Mouse (Mus musculus) gastrocnemius, adult 2 months (tissue): Measurements from ENCODE around the gene Pdzd2. TPM values are rescaled to one million over a fixed set of nuclear protein-coding genes. Genes with fewer than 3 reads are reported as not detected.

Experiments
- DNase-seq: peaks from one replicate; pipeline ENCODE4 v3.0.0; 2022
- H3K27ac ChIP-seq: fragments of 200-600 bp; 2 replicates; pipeline ENCODE4 v1.8.1; 2022; ENCODE audit warnings: mild to moderate bottlenecking
- H3K4me3 ChIP-seq: fragments of 200-600 bp; 2 replicates; pipeline ENCODE4 v1.8.1; 2022; ENCODE audit warnings: mild to moderate bottlenecking, moderate library complexity
- CTCF ChIP-seq: fragments of 200-600 bp; IDR thresholded peaks from 2 replicates; pipeline ENCODE4 v1.8.1; 2022; ENCODE audit warnings: antibody characterized with exemption, mild to moderate bottlenecking, moderate library complexity
- intact Hi-C: fragments of 180-260 bp; cut with DNase I; formaldehyde crosslinking; loops from one replicate; pipeline ENCODE4 v1.15.1; 2025
- long read RNA-seq, 2 experiments: library from polyadenylated mRNA; stranded (forward); transcript quantifications; one replicate each; pipeline ENCODE4 v2.0.0; 2021
- total RNA-seq, 2 experiments: library from RNA; stranded (reverse); gene quantifications; 2 replicates each; pipeline ENCODE4 v1.2.3; 2021

Pdzd2 gene
- total RNA-seq = 10 to 100 TPM; 17.0 to 23.8 TPM
- long read RNA-seq, experiment 1, partial matches to known transcripts = 10 of 10 reads
- long read RNA-seq, experiment 1, other reads (novel, unspliced or antisense) = 0 of 10 reads
- long read RNA-seq, experiment 2, partial matches to known transcripts = 8 of 9 reads
- long read RNA-seq, experiment 2, other reads (novel, unspliced or antisense) = 1 of 9 reads

DNA sequence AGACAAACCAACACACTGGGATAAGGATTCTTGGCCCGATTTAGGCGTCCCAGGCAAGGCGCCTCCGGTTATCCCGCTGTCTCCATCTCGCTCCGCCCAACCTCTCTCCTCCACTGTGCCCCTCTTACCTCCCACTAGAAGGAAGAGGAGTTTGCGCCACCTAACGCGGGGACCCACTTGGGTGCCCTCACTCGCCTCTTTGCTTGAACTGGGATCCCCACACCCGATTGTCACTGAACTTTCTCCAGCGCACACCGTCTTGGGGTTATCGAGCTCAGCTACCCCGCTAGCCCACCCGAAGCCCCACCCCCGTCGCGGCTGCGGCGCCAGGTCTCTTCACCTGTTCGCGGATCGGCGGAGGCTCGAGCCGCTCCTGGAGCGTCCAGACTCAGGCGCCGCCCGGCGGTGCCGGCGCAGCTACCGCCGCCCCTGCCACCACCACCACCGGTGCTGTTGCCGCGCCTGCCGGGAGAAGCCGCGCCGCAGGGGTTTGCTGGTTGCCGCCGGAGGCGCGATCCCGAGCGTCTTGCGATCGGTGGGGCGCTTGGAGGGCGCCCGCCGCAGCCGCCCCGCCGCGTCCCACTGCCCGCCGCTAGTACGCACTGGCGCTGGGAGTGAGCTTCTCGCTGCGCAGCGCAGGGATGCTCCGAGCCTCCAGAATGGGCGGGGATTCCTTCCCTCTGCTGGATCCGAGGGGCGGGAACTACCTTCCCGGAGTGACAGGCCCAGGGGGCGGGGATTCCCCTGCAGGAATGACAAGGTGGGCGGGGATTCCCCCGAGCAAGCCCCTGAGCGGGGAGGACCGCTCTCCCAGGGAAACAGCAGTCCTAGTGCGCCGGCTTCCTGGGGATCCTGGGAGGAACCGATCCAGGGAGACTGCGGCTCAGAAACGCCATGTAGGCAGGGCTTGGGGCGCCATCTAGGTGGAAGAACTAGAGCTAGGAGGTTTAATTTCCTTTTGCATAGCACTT, at the start of gene Pdzd2:
Gene Pdzd2, minus strand, starts transcription at position 648 of the 971 bp plus-strand sequence.
- H3K27ac ChIP-seq = peak within 1 kb of the TSS; percentile 74
- TF ChIP-seq CTCF = peak; percentile 60
- H3K4me3 ChIP-seq = peak within 1 kb of the TSS; percentile 82
- intact Hi-C loops = loop anchor here (1.0 to 2.0 kb wide), 2 partner anchors 50 to 153 kb away; no protein-coding TSS in a partner anchor
- DNase-seq = peak; percentile 96

DNA sequence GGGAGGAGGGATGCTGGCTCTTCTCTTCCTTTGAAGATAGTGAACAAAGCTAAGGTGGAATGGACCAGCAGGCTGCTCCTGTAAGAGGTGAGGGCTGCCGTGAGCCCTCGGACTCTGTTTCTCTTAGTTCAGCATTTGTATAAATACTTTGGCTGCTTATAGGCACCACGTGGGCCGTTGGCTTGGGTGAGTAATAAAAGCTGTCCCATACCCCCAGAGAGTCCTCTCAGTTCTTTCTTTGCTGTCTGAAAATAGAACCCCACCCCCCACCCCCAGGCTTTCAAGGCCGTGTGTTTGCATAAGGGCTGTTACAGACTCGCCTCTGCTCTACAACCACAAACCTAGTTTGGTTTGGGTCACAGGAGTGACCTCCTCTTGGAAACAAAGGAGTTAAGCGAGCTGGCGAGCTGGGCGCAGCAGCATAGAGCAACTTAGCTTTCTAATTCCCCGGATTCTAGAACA, 49.7 kb upstream of the Pdzd2 start:
- TF ChIP-seq CTCF = no peak
- DNase-seq = peak; percentile 45
- intact Hi-C loops = no loop called here
- Histone ChIP-seq H3K27ac (peak overlapping the region; percentile 48), H3K4me3 (peak overlapping the region; percentile 35)

DNA sequence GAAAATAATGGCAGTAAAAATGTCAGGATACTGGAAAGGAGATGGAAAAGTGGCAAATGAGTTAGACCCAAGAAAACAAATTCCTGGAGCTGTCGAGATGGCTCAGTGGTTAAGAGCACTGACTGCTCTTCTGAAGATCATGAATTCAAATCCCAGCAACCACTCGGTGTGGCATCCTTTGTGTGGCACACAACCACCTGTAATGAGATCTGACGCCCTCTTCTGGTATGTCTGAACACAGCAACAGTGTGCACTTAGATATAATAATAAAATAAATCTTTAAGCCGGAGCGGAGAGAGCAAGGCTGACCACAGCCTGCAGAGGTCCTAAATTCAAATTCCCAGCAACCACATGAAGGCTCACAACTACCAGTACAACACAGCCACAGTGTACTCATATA, 48.8 kb upstream of the Pdzd2 start:
- intact Hi-C loops = no loop called here
- Histone ChIP-seq H3K4me3 (no peak overlapping the region), H3K27ac (no peak overlapping the region)
- DNase-seq = no peak
- no peak for TF ChIP-seq CTCF

DNA sequence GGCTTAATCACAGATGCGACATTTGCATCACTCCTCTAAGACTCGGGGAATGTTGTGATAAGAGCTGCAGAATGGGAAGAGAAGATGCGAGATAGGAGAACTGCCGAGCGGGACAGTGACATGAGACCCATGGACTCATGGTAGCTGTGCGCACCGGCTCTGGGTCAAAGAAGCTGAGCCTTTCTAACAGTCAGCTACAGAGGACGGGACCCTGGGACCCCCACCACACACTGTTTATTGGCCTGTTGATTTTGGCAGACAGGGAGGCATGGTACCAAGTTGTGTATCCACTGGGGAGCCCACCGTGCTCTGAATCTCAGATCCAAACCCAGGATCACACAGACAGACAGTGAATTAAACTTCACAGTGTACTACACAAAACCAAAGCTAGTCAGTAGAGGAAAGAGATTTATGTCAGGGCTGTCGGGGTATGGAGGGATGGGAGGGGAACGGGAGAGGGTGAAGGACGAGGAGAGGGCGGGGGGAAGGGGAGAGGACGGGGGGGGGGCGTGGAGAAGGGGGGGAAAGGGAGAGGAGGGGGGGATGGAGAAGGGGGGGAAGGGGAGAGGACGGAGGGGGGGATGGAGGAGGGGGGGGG, 42.1 kb upstream of the Pdzd2 start:
- no peak for DNase-seq
- no peak for TF ChIP-seq CTCF
- Histone ChIP-seq H3K4me3 (no peak overlapping the region), H3K27ac (no peak overlapping the region)
- intact Hi-C loops = no loop called here

DNA sequence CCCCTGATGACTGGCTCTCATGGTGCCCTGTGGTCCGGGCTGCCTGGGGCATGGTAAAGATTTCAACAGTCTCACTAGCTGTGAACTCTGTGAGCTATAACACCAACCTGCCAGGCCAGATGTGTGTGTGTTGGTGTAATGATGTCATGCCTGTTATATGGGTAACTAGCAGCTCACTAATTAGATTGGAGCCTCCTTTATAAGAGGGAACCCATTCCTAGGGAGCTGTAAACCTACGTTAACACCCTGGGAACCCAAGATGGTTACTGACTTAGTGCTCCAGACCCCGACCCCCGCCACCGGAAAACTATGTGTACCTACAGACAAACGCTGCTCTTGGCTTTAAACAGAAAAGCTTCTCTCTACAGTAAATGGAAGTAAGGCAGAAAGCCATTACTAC, 41.6 kb upstream of the Pdzd2 start:
- intact Hi-C loops = no loop called here
- Histone ChIP-seq H3K27ac (no peak overlapping the region), H3K4me3 (no peak overlapping the region)
- TF ChIP-seq CTCF = no peak
- DNase-seq = no peak

DNA sequence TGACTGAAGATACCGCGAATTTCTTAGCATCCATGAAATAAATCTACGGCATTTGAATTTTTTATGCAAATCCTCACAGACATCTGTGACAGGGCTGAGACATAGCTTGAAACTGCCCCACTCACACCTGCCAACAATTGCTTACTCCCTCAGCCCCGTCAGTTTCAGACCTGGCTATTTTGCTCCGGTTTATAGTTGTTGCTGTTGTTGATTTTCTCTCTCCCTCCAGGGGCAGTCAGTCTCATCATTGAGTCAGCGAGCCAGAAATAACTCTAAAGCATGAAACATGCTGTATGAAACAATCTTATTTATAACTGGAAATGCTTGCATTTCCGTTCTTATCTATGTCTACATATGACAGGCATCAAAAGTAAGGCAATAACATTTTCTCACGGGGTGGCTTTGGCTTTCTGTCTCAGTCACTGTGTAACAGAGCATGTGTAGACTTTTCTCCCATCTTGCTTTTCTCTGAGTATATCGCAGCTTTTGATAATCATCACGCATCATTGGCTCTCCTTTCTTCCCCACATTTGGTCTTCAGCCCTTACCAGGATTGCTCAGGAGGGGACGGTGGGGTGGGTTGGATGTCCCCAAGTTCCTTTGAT, 34.5 kb upstream of the Pdzd2 start:
- no peak for DNase-seq
- no peak for TF ChIP-seq CTCF
- Histone ChIP-seq H3K4me3 (no peak overlapping the region), H3K27ac (no peak overlapping the region)
- intact Hi-C loops = no loop called here

DNA sequence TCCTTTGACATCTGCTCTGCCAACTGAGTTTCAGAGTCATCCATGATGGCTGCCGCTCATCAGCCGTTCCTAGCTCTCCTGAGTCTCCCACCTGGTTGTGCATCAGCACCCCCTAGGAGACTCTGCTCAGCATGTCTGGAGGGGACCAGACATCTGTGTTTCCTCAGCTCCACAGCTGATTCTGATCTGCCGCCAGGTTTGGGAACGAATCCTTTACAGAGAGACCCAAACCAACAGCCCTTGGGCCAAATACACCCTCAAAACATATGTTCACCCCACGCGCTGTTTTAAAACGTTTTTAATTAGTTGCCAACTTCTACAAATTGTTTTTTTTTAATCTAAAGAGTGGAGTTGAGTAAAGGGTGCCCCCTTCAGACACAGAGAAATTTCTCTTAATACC, 31.2 kb upstream of the Pdzd2 start:
- no peak for DNase-seq
- no peak for TF ChIP-seq CTCF
- H3K27ac ChIP-seq = no peak overlapping the region
- no peak overlapping the region for H3K4me3 ChIP-seq
- intact Hi-C loops = no loop called here

DNA sequence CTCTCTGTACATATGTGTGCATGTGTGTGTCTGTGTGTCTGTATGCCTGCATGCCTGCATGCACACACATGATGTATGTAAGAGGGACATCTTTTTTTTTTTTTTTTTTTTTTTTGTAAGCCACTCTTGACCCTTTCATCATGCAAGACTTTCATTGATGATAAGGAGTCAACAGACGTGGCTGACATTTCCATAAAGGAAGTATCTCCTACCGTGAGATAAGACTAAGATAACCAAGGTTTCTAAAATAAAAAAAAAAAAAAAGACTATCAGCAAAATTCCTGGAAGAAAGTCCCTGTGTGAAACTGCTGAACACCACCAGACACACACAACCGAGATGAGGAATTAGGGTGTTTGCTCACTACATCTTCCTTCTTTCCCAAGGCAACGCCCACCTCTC, 27.1 kb upstream of the Pdzd2 start:
- Histone ChIP-seq H3K4me3 (no peak overlapping the region), H3K27ac (no peak overlapping the region)
- no peak for TF ChIP-seq CTCF
- DNase-seq = no peak
- intact Hi-C loops = no loop called here

DNA sequence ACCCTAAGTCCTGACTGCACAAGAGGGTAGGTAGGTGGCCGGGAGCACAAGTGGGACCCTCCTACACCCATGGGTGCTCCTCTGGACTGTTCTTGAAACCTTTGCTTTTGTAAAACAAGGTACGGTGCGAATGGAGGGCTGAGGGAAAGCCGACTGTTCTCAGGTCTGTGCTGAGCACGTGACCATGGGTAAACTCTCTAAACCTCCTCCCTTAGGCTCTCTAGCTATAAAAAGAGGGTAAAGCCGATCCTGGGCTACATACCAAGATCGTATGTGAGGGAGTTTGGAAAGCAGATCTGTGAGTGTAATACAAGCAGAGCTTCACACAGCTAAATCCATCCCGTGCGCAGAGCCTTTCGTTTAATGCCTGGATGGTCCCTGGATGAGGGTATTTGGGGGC, 23.4 kb upstream of the Pdzd2 start:
- no peak for DNase-seq
- no peak for TF ChIP-seq CTCF
- H3K4me3 ChIP-seq = peak overlapping the region; percentile 39
- intact Hi-C loops = no loop called here
- H3K27ac ChIP-seq = peak overlapping the region; percentile 54; the same call in 1 of the 2 replicates

DNA sequence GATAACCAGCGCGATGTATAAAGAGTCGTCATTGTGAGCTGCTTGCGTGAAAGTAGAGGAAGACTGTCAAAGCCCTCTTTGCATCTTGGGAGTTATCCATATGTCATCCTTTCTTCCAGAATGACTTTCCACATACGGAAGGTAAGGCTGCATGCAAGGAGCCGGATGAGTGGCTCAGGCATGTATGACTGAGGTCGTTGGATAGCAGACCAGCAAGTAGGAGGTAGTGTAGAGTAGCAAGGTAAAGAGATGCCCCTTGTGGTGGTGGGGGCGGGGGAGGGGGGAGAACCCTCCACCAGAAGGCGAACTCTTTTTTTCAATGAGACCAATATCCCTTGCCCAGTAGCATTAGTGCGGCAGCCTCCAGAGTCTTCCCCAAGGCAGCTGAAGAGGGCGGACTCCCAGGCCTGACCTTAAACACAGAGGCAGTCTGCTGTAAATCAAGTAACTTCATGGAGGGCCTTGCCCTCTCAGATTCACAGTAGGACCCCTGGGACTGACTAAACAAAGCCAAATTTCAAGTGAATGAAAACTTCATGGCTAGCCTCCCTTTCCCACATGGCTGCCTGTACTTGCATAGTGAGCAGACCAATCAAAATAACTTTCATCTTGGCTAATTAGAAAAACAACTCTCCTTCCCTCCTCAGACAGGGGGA, 22.7 kb upstream of the Pdzd2 start:
- intact Hi-C loops = no loop called here
- Histone ChIP-seq H3K27ac (no peak overlapping the region), H3K4me3 (no peak overlapping the region)
- DNase-seq = no peak
- TF ChIP-seq CTCF = no peak

DNA sequence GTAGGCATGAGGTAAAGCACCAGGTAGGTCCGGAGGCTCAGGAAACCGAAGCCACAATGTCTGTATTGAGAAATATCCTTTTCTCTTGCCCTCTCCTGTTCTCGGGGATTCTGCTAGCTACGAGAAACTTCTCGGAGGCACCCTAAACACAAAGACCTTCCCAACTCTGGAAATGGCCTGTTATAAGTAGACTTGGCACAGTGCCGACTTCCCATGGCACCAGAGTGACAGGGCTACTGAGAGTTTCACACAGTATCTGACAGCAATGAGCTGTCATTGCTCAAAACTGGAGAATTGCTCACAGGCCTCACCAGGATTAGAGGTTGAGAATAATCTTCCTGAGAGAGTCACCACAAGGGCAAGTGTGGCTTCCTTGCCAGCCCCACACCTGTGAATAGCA, 21.0 kb upstream of the Pdzd2 start:
- intact Hi-C loops = no loop called here
- Histone ChIP-seq H3K27ac (no peak overlapping the region), H3K4me3 (no peak overlapping the region)
- no peak for DNase-seq
- no peak for TF ChIP-seq CTCF

DNA sequence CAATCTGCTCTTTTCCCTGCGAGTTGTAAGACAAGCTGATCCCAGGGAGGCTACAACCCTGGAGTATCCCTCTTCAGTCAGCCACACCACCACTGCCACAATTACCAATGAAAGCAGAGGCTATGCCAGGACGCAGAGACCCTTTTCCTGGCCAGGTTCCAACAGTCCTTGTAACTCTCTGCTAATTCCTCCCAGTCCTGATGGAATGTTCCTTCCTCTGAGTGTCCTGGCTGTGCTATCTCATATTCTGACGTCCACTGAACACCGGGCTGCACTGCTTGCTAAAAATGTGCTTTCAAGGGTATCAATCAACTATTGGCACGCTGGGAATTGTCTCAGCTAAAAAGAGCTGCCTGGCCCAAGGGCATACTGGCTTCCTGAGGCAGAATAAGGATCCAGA, 18.7 kb upstream of the Pdzd2 start:
- intact Hi-C loops = no loop called here
- DNase-seq = no peak
- TF ChIP-seq CTCF = no peak
- no peak overlapping the region for H3K27ac ChIP-seq
- no peak overlapping the region for H3K4me3 ChIP-seq
